Mouse (Mus musculus) cerebellum, adult 2 months (tissue): ENCODE data around the gene Tgfbr3.

Experiments
- CTCF ChIP-seq: fragments of 200-500 bp; IDR thresholded peaks from 2 replicates; pipeline ENCODE4 v1.5.1; 2011; ENCODE audit warnings: low read depth, mild to moderate bottlenecking, control low read depth, low read length, moderate library complexity, borderline replicate concordance; ENCODE audit not compliant: insufficient read depth
- POLR2A ChIP-seq: fragments of 200-500 bp; IDR thresholded peaks from 2 replicates; pipeline ENCODE4 v1.6.1; 2011; ENCODE audit warnings: low read length, control low read depth, borderline replicate concordance; ENCODE audit not compliant: insufficient read depth

- TF ChIP-seq CTCF (no peak), POLR2A (no peak)
Observed at GRCm38 (mm10) chr5:107176796-107177195, 112.6 kb downstream of the Tgfbr3 start.
